Mouse (Mus musculus) heart, adult 18-20 months (tissue): ENCODE results near the gene Caln1. TPM values are rescaled to one million over a fixed set of nuclear protein-coding genes. Genes with fewer than 3 reads are reported as not detected.

ENCODE experiments used
- DNase-seq, 2 experiments: peaks; one replicate each; pipeline ENCODE4 v3.0.0; 2021 to 2022; ENCODE audit warnings: mixed read lengths in 1 of 2
- total RNA-seq, 2 experiments: library from RNA; stranded (reverse); gene quantifications; 2 replicates each; pipeline ENCODE4 v1.2.3; 2021

Gene Caln1
- total RNA-seq, 2 experiments from 2014 or later = not detected

DNA sequence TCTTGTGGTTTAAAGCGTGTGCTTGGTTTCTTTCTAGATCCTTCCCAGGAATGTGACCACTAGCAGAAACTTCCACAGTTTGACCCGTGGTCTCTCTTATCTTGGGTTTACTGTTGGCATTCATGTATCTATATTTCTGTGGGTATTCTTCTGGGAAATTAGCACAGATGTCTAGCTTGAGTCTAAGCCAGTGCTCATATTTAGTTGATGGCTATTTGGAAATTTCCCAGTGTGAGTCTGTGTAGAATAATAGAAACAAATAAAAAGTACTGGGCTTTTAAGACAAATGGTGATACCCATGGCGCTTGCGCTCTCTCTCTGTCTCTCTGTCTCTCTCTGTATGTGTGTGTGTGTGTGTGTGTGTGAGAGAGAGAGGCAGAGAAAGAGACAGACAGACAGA, 330.2 kb downstream of the Caln1 start:
- DNase-seq = no peak

- no peak for DNase-seq
Measured at GRCm38 (mm10) chr5:130701777-130702176, 332.5 kb downstream of the Caln1 start.

- DNase-seq = no peak
Measured at GRCm38 (mm10) chr5:130702361-130702760, 333.1 kb downstream of the Caln1 start.

DNA sequence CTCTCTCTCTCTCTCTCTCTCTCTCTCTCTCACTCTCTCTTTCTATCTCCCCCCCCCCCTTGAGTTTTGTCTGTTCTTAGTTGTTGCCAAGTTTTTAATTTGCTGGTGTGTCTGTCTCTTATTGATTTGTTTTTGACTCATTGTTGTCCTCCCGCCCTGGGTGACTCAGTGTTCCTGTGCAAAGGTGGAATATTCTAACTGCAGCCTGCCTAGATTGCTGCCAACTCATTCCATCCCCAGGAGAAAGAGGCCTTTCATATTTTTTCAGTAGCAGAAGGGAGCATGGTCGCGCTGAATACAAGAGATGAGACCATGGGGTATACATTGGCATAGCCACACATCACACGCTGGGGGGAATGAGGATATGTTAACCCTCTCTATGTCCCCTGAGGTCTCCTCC, 335.6 kb downstream of the Caln1 start:
- no peak for DNase-seq

DNA sequence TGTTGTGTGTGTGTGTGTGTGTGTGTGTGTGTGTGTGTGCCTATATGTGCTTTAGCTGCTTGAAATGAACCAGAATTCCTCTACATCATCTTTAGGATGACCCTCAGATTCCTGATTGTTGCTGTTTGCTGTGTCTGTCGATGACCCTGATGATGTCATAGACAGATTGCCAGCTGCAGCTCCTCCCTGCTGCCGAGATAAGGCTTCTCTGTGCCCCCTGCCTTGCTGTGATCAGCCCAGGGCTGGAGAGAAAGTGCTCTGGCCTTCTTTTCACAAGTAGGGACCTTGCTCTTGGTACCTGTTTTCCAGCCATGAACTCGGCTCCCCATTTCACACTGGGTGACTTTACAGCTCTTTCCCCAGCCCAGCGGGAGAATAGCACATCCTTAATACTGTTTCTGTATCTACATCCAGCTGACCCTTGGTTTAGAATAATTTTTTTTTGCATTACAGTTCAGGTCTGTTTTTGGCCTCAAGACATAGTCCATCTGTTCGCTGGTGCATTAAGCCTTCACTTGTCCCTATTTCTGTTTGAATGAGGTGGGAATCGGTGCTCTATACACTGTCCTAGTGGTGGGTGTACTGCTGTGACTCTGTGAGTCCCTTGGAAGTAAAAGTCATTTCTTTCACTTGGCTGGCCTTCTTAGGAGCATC, 337.1 kb downstream of the Caln1 start:
- no peak for DNase-seq

- no peak for DNase-seq
Measured at GRCm38 (mm10) chr5:130707755-130708154, 338.5 kb downstream of the Caln1 start.

- DNase-seq = no peak
Measured at GRCm38 (mm10) chr5:130708616-130709015, 339.4 kb downstream of the Caln1 start.

- no peak for DNase-seq
Measured at GRCm38 (mm10) chr5:130711643-130712042, 342.4 kb downstream of the Caln1 start.

GRCm38 (mm10) chr5:130712281-130712680, 343.0 kb downstream of the Caln1 start:
- no peak for DNase-seq

- DNase-seq = no peak
Measured at GRCm38 (mm10) chr5:130715181-130715580, 345.9 kb downstream of the Caln1 start.

- DNase-seq = no peak
Measured at GRCm38 (mm10) chr5:130718385-130718784, 349.1 kb downstream of the Caln1 start.

GRCm38 (mm10) chr5:130742171-130742570, 372.9 kb downstream of the Caln1 start:
- DNase-seq = no peak

DNA sequence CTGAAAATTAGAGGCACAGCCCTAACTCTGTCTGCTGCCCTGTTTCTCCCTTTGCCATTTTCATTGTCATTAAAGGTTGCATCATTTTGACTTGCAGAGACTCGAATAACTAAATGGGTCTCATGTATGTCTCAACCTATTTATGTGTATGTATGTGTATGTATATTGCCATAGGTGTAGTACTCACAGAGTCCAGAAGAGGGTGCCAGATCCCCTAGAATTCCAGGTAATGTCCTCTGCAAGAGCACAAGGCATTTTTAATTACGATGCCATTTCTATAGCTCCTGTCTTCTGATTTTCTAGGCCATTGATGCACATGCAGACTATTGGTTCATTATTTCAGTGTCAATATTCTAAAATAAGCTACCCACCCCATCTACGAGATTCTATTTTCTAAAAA, 388.3 kb downstream of the Caln1 start:
- no peak for DNase-seq

DNA sequence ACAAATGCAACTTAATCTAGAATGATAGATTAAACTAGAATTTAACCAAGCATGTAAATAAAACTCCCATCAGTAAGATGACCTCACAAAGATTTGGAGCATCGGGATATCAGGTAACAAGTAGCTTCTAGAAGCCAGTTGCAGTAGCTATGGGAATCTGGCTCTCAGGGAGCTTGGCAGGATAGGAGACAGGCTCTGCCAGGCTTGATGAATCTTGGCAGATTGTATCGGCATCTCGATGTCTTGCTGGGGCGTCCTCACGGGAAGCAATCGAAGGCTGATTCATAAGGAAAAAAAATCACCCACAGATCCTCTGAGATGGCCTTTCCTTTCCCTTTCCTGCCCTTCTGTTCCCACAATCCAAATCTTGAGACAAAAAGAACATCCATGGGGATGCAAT, 396.5 kb downstream of the Caln1 start:
- DNase-seq = no peak

GRCm38 (mm10) chr5:130771061-130771741, 401.9 kb downstream of the Caln1 start:
- DNase-seq = no peak

- DNase-seq = no peak
Measured at GRCm38 (mm10) chr5:130772491-130772890, 403.2 kb downstream of the Caln1 start.

DNA sequence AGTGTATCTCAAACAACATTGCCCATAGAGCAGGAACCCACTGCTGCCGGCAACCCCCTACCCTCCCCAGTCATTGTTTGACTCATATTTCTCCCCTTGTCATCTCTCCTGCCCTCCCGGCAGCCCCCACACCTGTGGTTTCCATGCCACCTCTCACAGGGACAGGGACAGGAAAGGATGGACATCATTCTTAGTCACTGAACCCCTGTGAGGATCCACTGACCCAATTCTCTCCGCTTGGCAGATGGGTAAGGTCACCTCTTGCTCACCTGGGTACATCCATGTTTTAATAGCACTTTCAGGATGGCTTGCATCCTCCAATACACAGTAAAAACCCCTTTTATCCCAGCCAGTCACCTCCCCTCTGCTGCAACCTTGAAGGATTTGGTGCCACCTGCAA, 405.7 kb downstream of the Caln1 start:
- no peak for DNase-seq

DNA sequence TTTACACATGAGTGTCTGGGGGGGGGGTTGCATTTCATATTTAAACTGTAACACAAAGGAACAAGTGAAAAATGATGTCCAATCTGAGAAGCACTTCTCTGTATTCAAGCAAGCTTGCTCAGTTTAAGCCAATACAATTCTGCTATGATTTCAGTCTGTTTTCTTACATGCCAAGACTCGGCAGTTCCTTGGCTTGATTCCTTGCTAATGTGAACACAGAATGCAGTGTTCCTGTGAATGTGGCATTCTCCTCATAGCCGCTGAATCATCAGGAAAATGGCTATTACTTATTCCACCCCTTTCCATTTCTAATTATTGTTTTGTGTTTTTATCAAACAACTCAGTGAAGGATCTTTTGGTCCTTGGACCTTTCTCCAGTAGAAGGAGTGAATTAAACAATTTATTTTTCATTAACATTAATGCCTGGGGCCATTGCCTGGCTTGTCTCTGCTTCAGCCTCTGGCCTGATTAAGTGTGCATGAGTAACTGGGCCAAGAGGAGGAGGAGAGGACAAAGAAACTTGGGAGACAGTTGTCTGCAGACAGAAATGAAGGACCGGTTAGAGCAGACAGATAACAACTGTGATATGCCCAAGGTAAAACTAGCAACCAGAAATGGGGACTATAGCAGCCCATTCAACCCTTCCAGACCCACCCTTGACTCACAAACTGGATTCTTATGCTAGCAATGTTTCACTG, 423.6 kb downstream of the Caln1 start:
- no peak for DNase-seq

DNA sequence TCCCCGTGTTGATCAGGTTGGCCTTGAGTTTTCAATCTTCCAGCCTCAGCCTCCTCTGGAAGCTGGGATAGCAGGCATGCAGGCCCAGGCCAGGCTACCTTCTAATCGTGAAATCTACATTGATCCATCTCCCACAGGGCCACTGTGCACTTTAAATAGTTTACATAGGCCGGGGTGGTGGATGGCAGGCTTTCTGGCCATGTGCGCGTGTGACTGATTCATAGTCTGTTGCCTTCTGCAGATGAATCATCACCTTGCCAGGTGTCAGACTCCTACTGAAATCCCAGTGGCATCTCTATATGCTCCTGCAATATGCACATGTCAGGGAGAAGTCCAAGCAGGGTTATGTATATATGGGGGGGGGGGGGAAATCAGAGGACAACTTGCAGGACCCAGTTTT, 428.5 kb downstream of the Caln1 start:
- DNase-seq = no peak

DNA sequence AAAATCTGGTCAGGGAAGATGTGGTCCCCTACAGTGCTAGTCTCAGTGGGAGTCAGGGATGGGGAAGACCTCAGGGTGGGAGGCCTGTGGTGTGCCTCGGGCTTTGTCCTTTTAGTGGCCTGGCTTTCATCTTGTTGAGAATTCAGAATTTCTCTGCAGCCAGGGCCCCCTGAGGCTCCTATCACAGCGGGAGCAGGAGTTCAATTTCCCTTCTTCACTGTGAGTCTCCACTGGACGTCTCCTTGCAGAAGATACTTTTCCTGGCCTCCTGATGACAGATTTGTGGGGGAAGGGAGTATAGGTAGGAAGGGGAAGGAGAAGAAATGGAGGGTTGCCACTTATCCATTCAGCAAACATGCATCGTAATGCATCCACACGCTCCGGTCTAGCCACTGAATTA, 441.1 kb downstream of the Caln1 start:
- no peak for DNase-seq

DNA sequence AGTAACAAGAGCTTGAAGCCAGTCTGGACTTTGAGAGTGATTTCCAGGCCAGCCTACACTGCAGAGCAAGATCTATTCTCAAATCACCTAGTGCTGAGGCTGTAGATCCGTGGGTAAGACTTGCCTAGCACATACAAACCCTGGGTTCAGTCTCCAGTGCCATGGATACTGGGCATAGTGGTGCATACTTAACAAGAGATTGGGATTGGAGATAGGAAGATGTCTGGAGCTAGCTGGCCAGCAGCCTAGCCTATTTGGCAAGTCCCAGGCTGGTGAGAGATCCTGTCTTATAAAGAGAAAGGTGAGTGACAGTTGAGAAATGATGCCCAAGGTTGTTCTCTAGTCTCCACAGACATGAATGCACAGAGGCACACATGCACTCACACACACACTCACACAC, 441.6 kb downstream of the Caln1 start:
- DNase-seq = no peak

GRCm38 (mm10) chr5:130811266-130811665, 442.0 kb downstream of the Caln1 start:
- peak in 1 of 2 experiments; percentile 40 for DNase-seq

DNA sequence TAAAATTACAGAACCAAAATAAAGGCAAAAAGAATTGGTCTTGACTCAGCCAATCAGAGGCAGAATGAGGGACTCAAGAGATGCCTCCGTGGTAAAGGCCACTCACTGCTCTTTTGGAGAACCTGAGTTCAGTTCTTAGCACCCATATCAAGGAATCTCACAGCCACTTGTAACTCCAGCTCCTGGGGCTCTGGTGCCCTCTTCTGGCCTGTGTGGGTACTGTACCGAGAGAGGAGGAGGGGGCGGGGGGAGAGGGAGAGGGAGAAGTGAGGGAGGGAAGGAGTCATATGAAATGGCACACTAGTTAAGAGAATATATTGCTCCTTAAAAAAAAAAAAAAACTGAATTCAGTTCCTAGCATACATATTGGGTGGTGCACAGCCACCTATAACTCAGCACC, 442.7 kb downstream of the Caln1 start:
- no peak for DNase-seq

- no peak for DNase-seq
Measured at GRCm38 (mm10) chr5:130812556-130812955, 443.3 kb downstream of the Caln1 start.
